Mouse (Mus musculus): ENCODE results near the gene Commd2.

- no peak for TF ChIP-seq CTCF (conservative IDR thresholded peaks at IDR 0.05; ENCODE audit: insufficient read depth, insufficient read length, low read depth, low read length)
- TF ChIP-seq POLR2A (IDR thresholded peaks at IDR 0.05; ENCODE audit: low read depth, low read length): no peak
Observed at GRCm38 (mm10) chr3:57604618-57605015, 46.9 kb downstream of the Commd2 start.

All from kidney, adult 2 months (tissue).